Mouse (Mus musculus): Measurements from ENCODE around the gene Tmem253. TPM values are rescaled to one million over a fixed set of nuclear protein-coding genes. Genes with fewer than 3 reads are reported as not detected.

Gene Tmem253
- total RNA-seq, 2 experiments from 2014 or later, result 0.39 to 0.95 TPM

Other genes starting within 250 kb of the Tmem253 start
- not detected for gene Ang4, start 242.1 kb upstream of the Tmem253 start, total RNA-seq (2021)
- not detected for gene AY358078, start 215.6 kb upstream of the Tmem253 start, total RNA-seq (2021)
- gene Ear6, start 162.0 kb upstream of the Tmem253 start, total RNA-seq (2021), result not detected
- 10 to 100 TPM; 34.9 to 38.9 TPM for gene Mettl17, start 130.8 kb upstream of the Tmem253 start, total RNA-seq (2021)
- gene Slc39a2, start 122.8 kb upstream of the Tmem253 start, total RNA-seq (2021), result 1 to 10 TPM; 4.7 to 5.6 TPM
- gene Ndrg2, start 101.5 kb upstream of the Tmem253 start, total RNA-seq (2021), result 100 to 1,000 TPM; 696 to 763 TPM
- gene Tppp2, start 97.2 kb upstream of the Tmem253 start, total RNA-seq (2021), result not detected
- under 1 TPM in 1 of 2 experiments, not detected in 1; 0.23 TPM for gene Rnase13, start 92.9 kb upstream of the Tmem253 start, total RNA-seq (2021)
- gene Arhgef40, start 30.9 kb upstream of the Tmem253 start, total RNA-seq (2021), result 10 to 100 TPM; 44.2 to 47.4 TPM
- gene Zfp219, start 5.1 kb downstream of the Tmem253 start, total RNA-seq (2021), result 10 to 100 TPM; 37.6 to 41.2 TPM
- not detected for gene Olfr221, start 26.8 kb downstream of the Tmem253 start, total RNA-seq (2021)
- gene Hnrnpc, start 88.4 kb downstream of the Tmem253 start, total RNA-seq (2021), result 100 to 1,000 TPM; 213 to 245 TPM
- 1 to 10 TPM; 2.4 TPM for gene Rpgrip1, start 95.0 kb downstream of the Tmem253 start, total RNA-seq (2021)
- gene Supt16, start 181.8 kb downstream of the Tmem253 start, total RNA-seq (2021), result 10 to 100 TPM; 48.3 TPM
- 100 to 1,000 TPM; 110 to 124 TPM for gene Chd8, start 242.1 kb downstream of the Tmem253 start, total RNA-seq (2021)

All from layer of hippocampus, postnatal 14 days (tissue).